ENCODE assay signal across 8 mouse cellular contexts in genomic region chr16:86694497-86694896, GRCm38 (mm10).
DNase-seq lines count a peak whose midpoint lies in the region; ATAC-seq and TF ChIP-seq lines count a peak whose summit lies in the region.

No protein-coding gene starts in this region.

- peak; percentile 31; the same call in 1 of the 2 replicates for ATAC-seq in midbrain, embryonic 14.5 days (ENCODE audit: low FRiP score, low TSS enrichment)
- ATAC-seq in forebrain, postnatal 0 days = peak; percentile 76
- ATAC-seq in hindbrain, embryonic 16.5 days = peak; percentile 97
- no peak for ATAC-seq in liver, embryonic 12.5 days

- H3K9me3 ChIP-seq in midbrain, embryonic 14.5 days (ENCODE audit: control insufficient read depth, low read length) = no peaks in the 10 kb centered on the region
- no peaks in the 10 kb centered on the region for H3K9me3 ChIP-seq in midbrain, embryonic 10.5 days (replicated peaks)
- H3K9me3 ChIP-seq in forebrain, postnatal 0 days (ENCODE audit: low read length) = no peaks in the 10 kb centered on the region
- H3K9me3 ChIP-seq in hindbrain, embryonic 16.5 days (ENCODE audit: control insufficient read depth, low read length) = no peaks in the 10 kb centered on the region
- H3K9me3 ChIP-seq in liver, embryonic 12.5 days (replicated peaks) = no peaks in the 10 kb centered on the region

- H3K4me2 ChIP-seq in midbrain, embryonic 14.5 days (ENCODE audit: low read length) = no peak overlapping the region
- no peak overlapping the region for H3K4me2 ChIP-seq in forebrain, postnatal 0 days (ENCODE audit: low read depth)
- H3K4me2 ChIP-seq in hindbrain, embryonic 16.5 days (ENCODE audit: low read length) = no peak overlapping the region
- H3K4me2 ChIP-seq in liver, embryonic 12.5 days = no peak overlapping the region

- no peaks in the 10 kb centered on the region for H3K27me3 ChIP-seq in midbrain, embryonic 14.5 days (ENCODE audit: control insufficient read depth, insufficient read depth, low read length)
- no peaks in the 10 kb centered on the region for H3K27me3 ChIP-seq in midbrain, embryonic 10.5 days (ENCODE audit: low read depth, poor library complexity, severe bottlenecking)
- H3K27me3 ChIP-seq in forebrain, postnatal 0 days (ENCODE audit: insufficient read depth, low read length) = no peaks in the 10 kb centered on the region
- no peaks in the 10 kb centered on the region for H3K27me3 ChIP-seq in hindbrain, embryonic 16.5 days (replicated peaks; ENCODE audit: control insufficient read depth, insufficient read depth, low read length)
- no peaks in the 10 kb centered on the region for H3K27me3 ChIP-seq in liver, embryonic 12.5 days (replicated peaks)

- peak; percentile 43 for DNase-seq in midbrain, embryonic 14.5 days
- DNase-seq in midbrain, embryonic 10.5 days (ENCODE audit: low spot score) = no peak
- DNase-seq in forebrain, postnatal 0 days = peak; percentile 48
- DNase-seq in layer of hippocampus, postnatal 14 days (ENCODE audit: low spot score in 2 of 2) = peak; percentile 20 to 67
- DNase-seq in retina, postnatal 7 days (ENCODE audit: low read depth, low spot score) = peak; percentile 2
- no peak for DNase-seq in left cerebral cortex, adult 9 months (ENCODE audit: low spot score in 2 of 2)

- no peak for TF ChIP-seq CTCF in forebrain, postnatal 0 days (IDR thresholded peaks at IDR 0.05; ENCODE audit: low read depth)

- H3K4me1 ChIP-seq in midbrain, embryonic 14.5 days (ENCODE audit: control insufficient read depth, insufficient read depth, low read length) = no peaks in the 10 kb centered on the region
- no peaks in the 10 kb centered on the region for H3K4me1 ChIP-seq in midbrain, embryonic 10.5 days
- no peaks in the 10 kb centered on the region for H3K4me1 ChIP-seq in forebrain, postnatal 0 days (ENCODE audit: insufficient read depth)
- no peaks in the 10 kb centered on the region for H3K4me1 ChIP-seq in hindbrain, embryonic 16.5 days (ENCODE audit: control insufficient read depth, insufficient read depth, low read depth, low read length)
- no peaks in the 10 kb centered on the region for H3K4me1 ChIP-seq in liver, embryonic 12.5 days

- no peak overlapping the region for H3K9ac ChIP-seq in midbrain, embryonic 14.5 days (replicated peaks; ENCODE audit: low read length)
- no peak overlapping the region for H3K9ac ChIP-seq in forebrain, postnatal 0 days
- H3K9ac ChIP-seq in hindbrain, embryonic 16.5 days (ENCODE audit: low read depth, low read length) = no peak overlapping the region
- H3K9ac ChIP-seq in liver, embryonic 12.5 days = no peak overlapping the region

- H3K27ac ChIP-seq in midbrain, embryonic 14.5 days (replicated peaks; ENCODE audit: low read depth, low read length) = no peak overlapping the region
- no peak overlapping the region for H3K27ac ChIP-seq in midbrain, embryonic 10.5 days (replicated peaks)
- no peak overlapping the region for H3K27ac ChIP-seq in forebrain, postnatal 0 days (ENCODE audit: low read depth, low read length)
- H3K27ac ChIP-seq in hindbrain, embryonic 16.5 days (ENCODE audit: low read depth, low read length) = no peak overlapping the region
- H3K27ac ChIP-seq in liver, embryonic 12.5 days = no peak overlapping the region

- WGBS in midbrain, embryonic 14.5 days = 48% methylated on average over 3 of the region's 3 CpGs
- 62% methylated on average over 3 of the region's 3 CpGs for WGBS in midbrain, embryonic 10.5 days
- 26% methylated on average over 3 of the region's 3 CpGs for WGBS in forebrain, postnatal 0 days
- WGBS in hindbrain, embryonic 16.5 days = 31% methylated on average over 3 of the region's 3 CpGs
- WGBS in liver, embryonic 12.5 days (ENCODE audit: insufficient replicate concordance) = 44% methylated on average over 3 of the region's 3 CpGs

- H3K4me3 ChIP-seq in midbrain, embryonic 14.5 days (replicated peaks; ENCODE audit: low read depth, low read length) = no peak overlapping the region
- no peak overlapping the region for H3K4me3 ChIP-seq in midbrain, embryonic 10.5 days
- no peak overlapping the region for H3K4me3 ChIP-seq in forebrain, postnatal 0 days (ENCODE audit: low read depth, low read length)
- H3K4me3 ChIP-seq in hindbrain, embryonic 16.5 days (ENCODE audit: low read length) = no peak overlapping the region
- no peak overlapping the region for H3K4me3 ChIP-seq in liver, embryonic 12.5 days

- no peaks in the 10 kb centered on the region for H3K36me3 ChIP-seq in midbrain, embryonic 14.5 days (ENCODE audit: control insufficient read depth, insufficient read depth, low read length)
- H3K36me3 ChIP-seq in midbrain, embryonic 10.5 days = no peaks in the 10 kb centered on the region
- no peaks in the 10 kb centered on the region for H3K36me3 ChIP-seq in forebrain, postnatal 0 days (ENCODE audit: insufficient read depth)
- H3K36me3 ChIP-seq in hindbrain, embryonic 16.5 days (ENCODE audit: control insufficient read depth, insufficient read depth, low read length) = no peaks in the 10 kb centered on the region
- no peaks in the 10 kb centered on the region for H3K36me3 ChIP-seq in liver, embryonic 12.5 days

Comparison
In these comparisons a context has a peak if more than half of its experiments do, and no peak if none do; other contexts are left out.
1. DNase-seq: peak in midbrain, embryonic 14.5 days (single experiment), forebrain, postnatal 0 days (single experiment), layer of hippocampus, postnatal 14 days (2 of 2) and retina, postnatal 7 days (single experiment); none in midbrain, embryonic 10.5 days (single experiment) and left cerebral cortex, adult 9 months (0 of 2).